Mouse (Mus musculus): ENCODE data around the gene Scaf11.
"Not testable (repeated sequence)": the region's sequence is repeated elsewhere in the genome, so short reads cannot be mapped to it uniquely, and the experiment has no call there.

Scaf11 gene

GRCm38 (mm10) chr15:96460730-96461540 is at the start of gene Scaf11:
Gene Scaf11 (minus strand): TSS chr15:96460843.
- DNase-seq = peak; percentile 93

- DNase-seq = no peak
Observed at GRCm38 (mm10) chr15:96507097-96507840, 46.6 kb upstream of the Scaf11 start.

GRCm38 (mm10) chr15:96497646-96498045 is 37.0 kb upstream of the Scaf11 start:
- DNase-seq = no peak

GRCm38 (mm10) chr15:96494279-96494678 is 33.6 kb upstream of the Scaf11 start:
- no peak for DNase-seq

GRCm38 (mm10) chr15:96493573-96493972 is 32.9 kb upstream of the Scaf11 start:
- DNase-seq = no peak

GRCm38 (mm10) chr15:96492919-96493318 is 32.3 kb upstream of the Scaf11 start:
- not testable (repeated sequence) for DNase-seq

- DNase-seq = peak; percentile 30
Observed at GRCm38 (mm10) chr15:96491861-96492641, 31.4 kb upstream of the Scaf11 start.

- DNase-seq = peak; percentile 21
Observed at GRCm38 (mm10) chr15:96491421-96491820, 30.8 kb upstream of the Scaf11 start.

- DNase-seq = no peak
Observed at GRCm38 (mm10) chr15:96490123-96490522, 29.5 kb upstream of the Scaf11 start.

GRCm38 (mm10) chr15:96488941-96489786 is 28.5 kb upstream of the Scaf11 start:
- no peak for DNase-seq

GRCm38 (mm10) chr15:96487066-96487698 is 26.5 kb upstream of the Scaf11 start:
- no peak for DNase-seq

- DNase-seq = no peak
Observed at GRCm38 (mm10) chr15:96480822-96481221, 20.2 kb upstream of the Scaf11 start.

- DNase-seq = no peak
Observed at GRCm38 (mm10) chr15:96478006-96478405, 17.4 kb upstream of the Scaf11 start.

- peak; percentile 68 for DNase-seq
Observed at GRCm38 (mm10) chr15:96476359-96476758, 15.7 kb upstream of the Scaf11 start.

- no peak for DNase-seq
Observed at GRCm38 (mm10) chr15:96475571-96475972, 14.9 kb upstream of the Scaf11 start.

GRCm38 (mm10) chr15:96474325-96474955 is 13.8 kb upstream of the Scaf11 start:
- DNase-seq = no peak

- DNase-seq = no peak
Observed at GRCm38 (mm10) chr15:96473920-96474319, 13.3 kb upstream of the Scaf11 start.

GRCm38 (mm10) chr15:96468316-96468715 is 7.7 kb upstream of the Scaf11 start:
- no peak for DNase-seq

GRCm38 (mm10) chr15:96467844-96468243 is 7.2 kb upstream of the Scaf11 start:
- DNase-seq = no peak

GRCm38 (mm10) chr15:96466362-96466903 is 5.8 kb upstream of the Scaf11 start:
- DNase-seq = no peak

- DNase-seq = no peak
Observed at GRCm38 (mm10) chr15:96465076-96465475, 4.4 kb upstream of the Scaf11 start.
